Mouse (Mus musculus): ENCODE measurements at regions not wholly inside any gene's neighbourhood (a gene's known extent, or its start where the extent isn't known, plus 50 kb on each side); places are given as distances from the start of the nearest gene placed in this dataset.

DNA sequence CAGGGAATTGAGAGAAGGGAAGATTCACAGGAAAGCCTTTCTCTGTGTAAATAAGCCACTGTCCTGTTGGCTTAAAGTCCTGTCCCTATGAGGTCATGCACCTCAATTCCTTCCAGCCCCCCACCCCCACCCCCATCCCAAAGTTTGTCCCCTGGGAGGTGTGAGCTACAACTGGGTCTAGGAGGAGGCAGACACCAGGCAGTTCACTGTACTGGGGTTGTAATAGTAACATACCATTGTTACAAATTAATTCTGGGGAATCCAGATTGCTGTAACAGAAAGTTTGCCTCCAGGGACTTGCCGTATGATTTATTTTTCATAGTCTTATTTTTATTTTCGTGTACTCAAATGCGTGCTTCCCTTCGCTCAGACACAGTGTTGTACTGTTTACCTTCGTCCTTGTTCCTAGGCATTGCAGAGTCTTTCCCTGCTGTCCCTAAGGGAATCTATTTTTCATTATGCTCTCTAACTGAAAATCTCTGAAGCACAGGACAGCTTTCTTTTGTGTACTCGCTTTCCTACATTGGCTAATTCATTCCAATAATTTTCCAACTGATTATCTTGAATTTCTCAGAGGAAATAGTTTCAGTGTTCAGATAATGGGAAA, 244.2 kb downstream of the Mex3b start:
- TF ChIP-seq EP300 (IDR thresholded peaks at IDR 0.05) (no peak), CTCF (IDR thresholded peaks at IDR 0.05) (no peak)
- Histone ChIP-seq H3K36me3 (ENCODE audit: insufficient read depth, low read length) (no peaks in the 10 kb centered on the region), H3K27ac (ENCODE audit: low read length) (no peak overlapping the region), H3K4me3 (ENCODE audit: low read depth, low read length) (no peak overlapping the region), H3K27me3 (replicated peaks; ENCODE audit: insufficient read depth, low read length) (no peaks in the 10 kb centered on the region), H3K4me2 (replicated peaks; ENCODE audit: low read depth, low read length) (no peak overlapping the region), H3K9me3 (ENCODE audit: low read length) (no peaks in the 10 kb centered on the region), H3K9ac (replicated peaks; ENCODE audit: low read depth) (no peak overlapping the region), H3K4me1 (ENCODE audit: insufficient read depth, low read depth, low read length) (no peaks in the 10 kb centered on the region)
- ATAC-seq (no peak), DNase-seq (ENCODE audit: low spot score) (no peak)
- WGBS: 73% methylated on average over 6 of the region's 6 CpGs

DNA sequence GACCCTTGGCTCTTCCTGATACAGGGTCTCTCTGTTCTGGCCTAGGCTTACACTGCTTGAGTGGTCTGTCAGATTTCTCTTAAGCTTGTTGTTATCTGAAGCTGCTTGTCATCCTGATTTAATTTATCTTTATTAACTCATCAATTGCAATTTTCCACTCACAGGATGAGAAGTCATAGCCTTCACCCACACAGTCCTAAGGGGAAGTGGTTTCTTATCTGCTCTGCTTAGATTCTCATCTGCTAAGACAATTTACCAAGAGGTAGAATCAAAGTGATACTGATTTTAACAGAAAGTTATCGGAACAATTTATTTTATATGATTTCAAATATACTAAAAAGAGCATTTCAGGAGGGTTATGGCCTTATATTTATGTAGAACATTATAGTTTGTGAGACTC, 249.4 kb downstream of the Mex3b start:
- 82% methylated on average over 1 of the region's 1 CpGs for WGBS
- DNase-seq (ENCODE audit: low spot score) (no peak), ATAC-seq (no peak)
- no peak overlapping the region for H3K4me3 ChIP-seq (ENCODE audit: low read depth, low read length)
- no peak overlapping the region for H3K27ac ChIP-seq (ENCODE audit: low read length)
- TF ChIP-seq EP300 (IDR thresholded peaks at IDR 0.05) (no peak), CTCF (IDR thresholded peaks at IDR 0.05) (no peak)
- no peak overlapping the region for H3K4me2 ChIP-seq (replicated peaks; ENCODE audit: low read depth, low read length)
- no peaks in the 10 kb centered on the region for H3K27me3 ChIP-seq (replicated peaks; ENCODE audit: insufficient read depth, low read length)
- no peak overlapping the region for H3K9ac ChIP-seq (replicated peaks; ENCODE audit: low read depth)
- no peaks in the 10 kb centered on the region for H3K4me1 ChIP-seq (ENCODE audit: insufficient read depth, low read depth, low read length)
- no peaks in the 10 kb centered on the region for H3K9me3 ChIP-seq (ENCODE audit: low read length)
- no peaks in the 10 kb centered on the region for H3K36me3 ChIP-seq (ENCODE audit: insufficient read depth, low read length)

DNA sequence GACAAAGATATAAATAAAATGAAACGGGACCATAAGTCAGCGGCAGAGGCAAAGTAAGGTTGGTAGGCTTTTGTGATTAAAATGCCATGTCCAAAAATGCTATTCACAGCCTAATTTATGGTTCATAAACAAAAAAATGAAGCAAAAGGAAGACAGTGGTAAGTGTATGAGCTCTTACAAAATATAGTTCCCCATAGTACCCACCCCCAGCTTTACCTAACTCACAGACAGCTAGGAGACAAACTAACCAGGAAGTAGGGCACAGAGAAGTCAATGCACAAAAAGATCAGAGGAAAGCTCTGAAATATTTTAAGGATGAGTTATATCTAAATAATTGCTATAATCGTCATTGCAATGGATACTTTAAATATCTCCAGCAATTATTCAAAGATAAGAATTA, 249.9 kb downstream of the Mex3b start:
- no peaks in the 10 kb centered on the region for H3K4me1 ChIP-seq (ENCODE audit: insufficient read depth, low read depth, low read length)
- 72% methylated on average over 3 of the region's 3 CpGs for WGBS
- H3K27me3 ChIP-seq (replicated peaks; ENCODE audit: insufficient read depth, low read length): no peaks in the 10 kb centered on the region
- TF ChIP-seq EP300 (IDR thresholded peaks at IDR 0.05): no peak
- TF ChIP-seq CTCF (IDR thresholded peaks at IDR 0.05): no peak
- no peaks in the 10 kb centered on the region for H3K36me3 ChIP-seq (ENCODE audit: insufficient read depth, low read length)
- H3K4me3 ChIP-seq (ENCODE audit: low read depth, low read length): no peak overlapping the region
- no peak overlapping the region for H3K9ac ChIP-seq (replicated peaks; ENCODE audit: low read depth)
- H3K9me3 ChIP-seq (ENCODE audit: low read length): no peaks in the 10 kb centered on the region
- no peak for ATAC-seq
- DNase-seq (ENCODE audit: low spot score): no peak
- H3K27ac ChIP-seq (ENCODE audit: low read length): no peak overlapping the region
- no peak overlapping the region for H3K4me2 ChIP-seq (replicated peaks; ENCODE audit: low read depth, low read length)

DNA sequence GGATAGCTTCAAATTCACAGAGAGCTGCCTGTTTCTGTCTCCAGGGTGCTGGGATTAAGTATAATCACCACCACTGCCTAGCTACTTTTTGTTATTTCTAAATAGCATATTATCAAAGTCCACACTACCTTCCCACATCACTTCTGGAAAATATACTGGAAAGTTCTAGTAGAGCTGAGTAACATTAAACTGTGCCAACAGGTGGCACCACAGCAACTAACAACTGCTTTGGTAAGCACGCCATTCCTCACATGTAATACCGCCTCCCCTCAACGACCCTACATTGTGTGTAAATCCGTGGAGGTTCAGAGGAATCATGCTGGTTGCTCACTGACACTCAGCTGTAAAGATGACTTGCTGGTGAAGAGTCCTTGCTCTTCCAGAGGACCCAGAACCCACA, 259.1 kb downstream of the Mex3b start:
- 0 out of 2 replicates have a peak, but pooled peaks have one; percentile 17 for TF ChIP-seq CTCF (IDR thresholded peaks at IDR 0.05)
- no peak for TF ChIP-seq EP300 (IDR thresholded peaks at IDR 0.05)
- no peaks in the 10 kb centered on the region for H3K9me3 ChIP-seq (ENCODE audit: low read length)
- no peak overlapping the region for H3K9ac ChIP-seq (replicated peaks; ENCODE audit: low read depth)
- H3K4me2 ChIP-seq (replicated peaks; ENCODE audit: low read depth, low read length): no peak overlapping the region
- H3K36me3 ChIP-seq (ENCODE audit: insufficient read depth, low read length): no peaks in the 10 kb centered on the region
- DNase-seq (ENCODE audit: low spot score) (no peak), ATAC-seq (no peak)
- no peaks in the 10 kb centered on the region for H3K4me1 ChIP-seq (ENCODE audit: insufficient read depth, low read depth, low read length)
- 65% methylated on average over 4 of the region's 4 CpGs for WGBS
- no peaks in the 10 kb centered on the region for H3K27me3 ChIP-seq (replicated peaks; ENCODE audit: insufficient read depth, low read length)
- no peak overlapping the region for H3K27ac ChIP-seq (ENCODE audit: low read length)
- no peak overlapping the region for H3K4me3 ChIP-seq (ENCODE audit: low read depth, low read length)

DNA sequence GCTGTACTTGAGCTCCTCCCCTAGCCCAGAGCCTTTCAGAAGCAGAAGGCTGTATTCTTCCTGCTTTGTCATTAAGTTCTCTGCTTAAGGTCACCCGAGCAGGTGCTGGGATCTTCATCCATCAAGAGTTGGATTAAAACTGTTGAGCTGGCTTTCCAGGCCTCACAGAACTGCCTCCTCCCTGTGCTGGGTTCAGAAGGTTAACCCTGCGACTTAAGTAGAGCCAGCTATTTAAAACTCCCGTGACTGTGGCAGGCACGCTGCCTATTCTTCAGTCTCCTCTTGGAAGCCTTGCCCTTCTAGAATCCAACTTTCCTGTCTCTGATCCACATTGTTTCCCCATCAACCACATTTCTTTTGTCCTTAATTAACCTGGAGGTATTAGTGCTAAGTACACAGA, 273.1 kb downstream of the Mex3b start:
- H3K27ac ChIP-seq (ENCODE audit: low read length): no peak overlapping the region
- WGBS: 49% methylated on average over 4 of the region's 4 CpGs
- no peak overlapping the region for H3K4me2 ChIP-seq (replicated peaks; ENCODE audit: low read depth, low read length)
- DNase-seq (ENCODE audit: low spot score): no peak
- H3K4me1 ChIP-seq (ENCODE audit: insufficient read depth, low read depth, low read length): no peaks in the 10 kb centered on the region
- H3K9me3 ChIP-seq (ENCODE audit: low read length): no peaks in the 10 kb centered on the region
- TF ChIP-seq CTCF (IDR thresholded peaks at IDR 0.05) (no peak), EP300 (IDR thresholded peaks at IDR 0.05) (no peak)
- no peak overlapping the region for H3K4me3 ChIP-seq (ENCODE audit: low read depth, low read length)
- no peaks in the 10 kb centered on the region for H3K36me3 ChIP-seq (ENCODE audit: insufficient read depth, low read length)
- H3K27me3 ChIP-seq (replicated peaks; ENCODE audit: insufficient read depth, low read length): no peaks in the 10 kb centered on the region
- no peak overlapping the region for H3K9ac ChIP-seq (replicated peaks; ENCODE audit: low read depth)
- ATAC-seq: no peak

DNA sequence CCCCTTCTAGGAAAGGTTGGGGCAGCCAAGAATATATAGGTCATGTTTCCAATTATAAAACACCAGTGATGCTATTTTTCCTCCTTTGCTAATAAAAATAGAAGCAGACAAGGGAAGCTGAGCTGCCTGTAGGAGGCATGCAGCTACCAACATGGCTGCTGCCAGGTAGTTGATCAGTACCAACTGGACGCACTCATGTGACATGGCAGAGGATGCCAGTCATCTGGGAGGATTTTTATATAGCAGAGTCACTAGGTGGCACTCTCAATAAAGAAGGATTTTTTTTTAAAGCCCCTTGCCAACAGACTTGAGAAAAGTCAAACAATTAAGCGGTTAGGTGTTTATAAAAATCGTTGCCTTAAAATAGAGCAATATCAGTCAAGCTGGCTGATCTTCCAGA, 273.5 kb downstream of the Mex3b start:
- Histone ChIP-seq H3K9me3 (ENCODE audit: low read length) (no peaks in the 10 kb centered on the region), H3K27ac (ENCODE audit: low read length) (no peak overlapping the region), H3K36me3 (ENCODE audit: insufficient read depth, low read length) (no peaks in the 10 kb centered on the region), H3K9ac (replicated peaks; ENCODE audit: low read depth) (no peak overlapping the region), H3K4me2 (replicated peaks; ENCODE audit: low read depth, low read length) (no peak overlapping the region), H3K4me1 (ENCODE audit: insufficient read depth, low read depth, low read length) (no peaks in the 10 kb centered on the region), H3K27me3 (replicated peaks; ENCODE audit: insufficient read depth, low read length) (no peaks in the 10 kb centered on the region), H3K4me3 (ENCODE audit: low read depth, low read length) (no peak overlapping the region)
- no peak for ATAC-seq
- no peak for DNase-seq (ENCODE audit: low spot score)
- 63% methylated on average over 3 of the region's 3 CpGs for WGBS
- no peak for TF ChIP-seq EP300 (IDR thresholded peaks at IDR 0.05)
- no peak; the same call in 1 of the 2 replicates for TF ChIP-seq CTCF (IDR thresholded peaks at IDR 0.05)

DNA sequence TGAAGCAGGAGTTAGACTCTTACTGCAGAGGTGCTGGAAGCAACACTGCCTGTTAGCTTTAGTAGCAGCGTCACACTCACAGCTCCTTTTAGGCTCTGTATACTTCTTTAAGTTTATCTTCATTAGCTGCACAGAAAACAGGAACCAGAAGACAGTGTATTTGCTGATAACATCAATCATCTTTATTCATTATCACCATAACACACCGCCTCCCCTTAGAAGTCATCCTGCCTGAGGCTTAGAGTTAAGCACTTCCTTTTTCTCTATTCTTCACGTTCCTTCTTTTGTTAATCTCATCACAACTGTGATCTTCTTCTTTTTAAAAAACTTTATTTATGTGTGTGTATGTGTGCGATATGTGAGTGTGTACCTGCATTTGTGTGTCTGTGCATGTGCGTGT, 276.9 kb downstream of the Mex3b start:
- Histone ChIP-seq H3K27ac (ENCODE audit: low read length) (no peak overlapping the region), H3K9me3 (ENCODE audit: low read length) (no peaks in the 10 kb centered on the region), H3K9ac (replicated peaks; ENCODE audit: low read depth) (no peak overlapping the region), H3K4me2 (replicated peaks; ENCODE audit: low read depth, low read length) (no peak overlapping the region), H3K36me3 (ENCODE audit: insufficient read depth, low read length) (no peaks in the 10 kb centered on the region), H3K27me3 (replicated peaks; ENCODE audit: insufficient read depth, low read length) (no peaks in the 10 kb centered on the region), H3K4me1 (ENCODE audit: insufficient read depth, low read depth, low read length) (no peaks in the 10 kb centered on the region), H3K4me3 (ENCODE audit: low read depth, low read length) (no peak overlapping the region)
- DNase-seq (ENCODE audit: low spot score): no peak
- WGBS: 53% methylated on average over 5 of the region's 5 CpGs
- ATAC-seq: no peak
- TF ChIP-seq EP300 (IDR thresholded peaks at IDR 0.05): no peak
- no peak for TF ChIP-seq CTCF (IDR thresholded peaks at IDR 0.05)
